In genomic region chr5:37206364-37206763, GRCm38 (mm10) we compare ENCODE assay signal across 23 mouse cellular contexts. TPM values are rescaled to one million over a fixed set of nuclear protein-coding genes. Genes with fewer than 3 reads are reported as not detected.
"Had no signal": no experiment of that assay in that cellular context is flagged by ENCODE, and none has a peak within 500 bp of the region (broad histone marks: within the 10 kb centered on the region; RNA-seq: fewer than 3 reads in every experiment).

No protein-coding gene starts in this region.

- H3K27me3 ChIP-seq: liver, embryonic 12.5 days; liver, embryonic 15.5 days; midbrain, embryonic 12.5 days; neural tube, embryonic 12.5 days had no signal

- H3K27ac ChIP-seq: left cerebral cortex, adult 2 months; limb, embryonic 10.5 days; limb, embryonic 13.5 days; liver, embryonic 12.5 days; liver, embryonic 15.5 days; midbrain, embryonic 12.5 days; neural tube, embryonic 12.5 days; neural tube, embryonic 15.5 days had no signal

- H3K9ac ChIP-seq: limb, embryonic 13.5 days; liver, embryonic 12.5 days; liver, embryonic 15.5 days; midbrain, embryonic 12.5 days; neural tube, embryonic 12.5 days; neural tube, embryonic 15.5 days had no signal

- H3K9me3 ChIP-seq: limb, embryonic 10.5 days; liver, embryonic 12.5 days; liver, embryonic 15.5 days; midbrain, embryonic 12.5 days; neural tube, embryonic 12.5 days; neural tube, embryonic 15.5 days had no signal

- H3K4me1 ChIP-seq: liver, embryonic 12.5 days; liver, embryonic 15.5 days; midbrain, embryonic 12.5 days had no signal

- H3K4me2 ChIP-seq: limb, embryonic 13.5 days; liver, embryonic 12.5 days; liver, embryonic 15.5 days; midbrain, embryonic 12.5 days; neural tube, embryonic 12.5 days; neural tube, embryonic 15.5 days had no signal

- H3K4me3 ChIP-seq: left cerebral cortex, adult 2 months; limb, embryonic 10.5 days; limb, embryonic 13.5 days; liver, embryonic 12.5 days; liver, embryonic 15.5 days; midbrain, embryonic 12.5 days; neural tube, embryonic 12.5 days; neural tube, embryonic 15.5 days had no signal

- DNase-seq: kidney, adult 18-20 months; kidney, adult 9 months; kidney, postnatal 14 days; kidney, postnatal 4 days; layer of hippocampus, adult 9-11 months; liver; lung, adult 18-20 months; lung, postnatal 4 days; retina, postnatal 1 day; thymus, adult 18-20 months; thymus, postnatal 36 days had no signal

- H3K36me3 ChIP-seq: limb, embryonic 10.5 days; limb, embryonic 13.5 days; liver, embryonic 12.5 days; liver, embryonic 15.5 days; midbrain, embryonic 12.5 days; neural tube, embryonic 12.5 days; neural tube, embryonic 15.5 days had no signal

- ATAC-seq: intestine, embryonic 16.5 days; liver, embryonic 12.5 days; lung, postnatal 0 days had no signal

RNA-seq across cellular contexts. Expression of gene Crmp1, which starts 35.4 kb away (rescaled TPM):
- total RNA-seq: megakaryocyte progenitor cell, adult 5-6 weeks; megakaryocyte-erythroid progenitor cell, adult 5-6 weeks had no signal
